Mouse (Mus musculus) testis, adult 10 weeks (tissue): ENCODE data around the gene Kif21b. TPM values are rescaled to one million over a fixed set of nuclear protein-coding genes. Genes with fewer than 3 reads are reported as not detected.

Experiments used
- polyA plus RNA-seq: library from polyadenylated mRNA; stranded (reverse); fragments of 350-450 nt; fragmentation: Illumina TruSeq; extraction: RNeasy Lipid Tissue Mini Kit (QIAGEN cat#74804); gene quantifications from one replicate; pipeline ENCODE4 v1.2.3, GENCODE M21; 2014; ENCODE audit warnings: low read depth, low replicate concordance

The Kif21b gene
- 1.1 TPM for polyA plus RNA-seq

DNA sequence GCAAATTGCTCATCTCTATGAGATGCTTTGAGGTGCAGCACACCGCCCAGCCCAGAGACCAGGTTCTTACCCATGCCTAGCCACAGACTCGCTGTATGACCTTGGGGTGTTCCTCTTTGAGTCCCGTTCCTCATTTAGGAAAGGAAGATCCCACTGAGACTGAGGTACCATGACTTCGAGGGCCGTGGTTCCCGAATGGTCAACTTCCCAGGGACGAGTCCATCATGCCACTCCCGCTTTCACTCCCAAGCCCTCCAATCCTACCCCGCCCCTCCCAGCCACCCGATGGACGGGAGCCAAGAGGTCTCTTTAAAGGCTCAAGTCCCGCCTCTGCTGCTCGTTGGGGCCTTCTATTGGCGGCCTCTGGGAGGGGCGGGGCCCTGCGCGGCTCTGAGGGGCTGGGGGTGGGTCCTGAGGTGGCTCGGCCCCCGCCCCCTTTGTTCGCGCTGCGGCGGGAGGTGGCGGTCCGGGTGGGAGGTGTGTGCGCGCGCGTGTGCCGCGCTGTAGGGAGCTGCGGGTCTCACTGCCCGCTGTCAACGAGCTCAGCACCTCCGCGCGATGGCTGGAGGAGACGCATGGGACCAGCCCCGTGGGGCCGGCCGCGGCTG lies at the start of gene Kif21b:
TSS of gene Kif21b (plus strand) at position 439 of the 608 bp plus-strand sequence.

DNA sequence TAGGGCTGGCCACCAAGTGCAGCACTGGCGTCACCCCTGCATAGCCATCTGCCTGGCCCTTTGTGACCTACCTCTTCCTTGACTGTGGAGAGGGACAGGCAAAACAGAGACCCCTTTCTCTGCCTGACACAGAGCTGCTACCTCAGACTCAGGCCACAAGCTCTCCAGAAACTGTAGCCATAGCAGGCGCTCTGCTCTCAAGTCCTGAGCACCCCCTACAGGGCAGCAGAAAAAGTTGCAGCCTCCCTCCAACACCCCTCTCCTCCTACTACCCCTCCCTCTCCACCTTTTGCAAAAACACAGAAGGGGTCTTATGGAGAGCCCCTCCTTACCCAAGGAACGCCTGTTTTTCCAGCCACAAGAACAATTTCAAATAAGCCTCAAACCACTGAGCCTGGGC lies 81.6 kb downstream of the Kif21b start, which contains the start of gene Mroh3:
TSS of gene Mroh3 (minus strand) at position 26 of the 400 bp plus-strand sequence.

Other genes starting within 250 kb of the Kif21b start
- gene Pkp1, start 212.2 kb upstream of the Kif21b start, polyA plus RNA-seq, result 0.21 TPM
- gene Igfn1, start 125.0 kb upstream of the Kif21b start, polyA plus RNA-seq, result 0.11 TPM
- gene Tmem9, start 123.2 kb upstream of the Kif21b start, polyA plus RNA-seq, result 1.7 TPM
- not detected for gene Ascl5, start 80.6 kb upstream of the Kif21b start, polyA plus RNA-seq
- gene Cacna1s, start 78.6 kb upstream of the Kif21b start, polyA plus RNA-seq, result 0.84 TPM
- 5.8 TPM for gene Mroh3, start 81.4 kb downstream of the Kif21b start, polyA plus RNA-seq
- 1.9 TPM for gene Inava, start 102.9 kb downstream of the Kif21b start, polyA plus RNA-seq
- gene Gpr25, start 129.5 kb downstream of the Kif21b start, polyA plus RNA-seq, result not detected
- 48.0 TPM for gene Camsap2, start 214.7 kb downstream of the Kif21b start, polyA plus RNA-seq